Mouse (Mus musculus) myocyte (in vitro differentiated cells): ENCODE measurements at regions not wholly inside any gene's neighbourhood (a gene's known extent, or its start where the extent isn't known, plus 50 kb on each side); places are given as distances from the start of the nearest gene placed in this dataset.

ENCODE experiments used
- CEBPB ChIP-seq: IDR thresholded peaks from 2 replicates; pipeline ENCODE4 v1.6.1; 2011; ENCODE audit warnings: mild to moderate bottlenecking, moderate library complexity; ENCODE audit not compliant: poor library complexity, insufficient read depth, severe bottlenecking
- MAX ChIP-seq: IDR thresholded peaks from one replicate; pipeline ENCODE4 v1.6.1; 2011; ENCODE audit warnings: low read depth, mild to moderate bottlenecking, control low read depth
- POLR2A ChIP-seq: IDR thresholded peaks from one replicate; pipeline ENCODE4 v1.6.1; 2011; ENCODE audit warnings: low read depth, mild to moderate bottlenecking, control low read depth, moderate library complexity; ENCODE audit not compliant: insufficient read length
- POLR2AphosphoS2 ChIP-seq: IDR thresholded peaks from one replicate; pipeline ENCODE4 v1.6.1; 2011; ENCODE audit warnings: low read depth, control low read depth; ENCODE audit not compliant: insufficient read length
- SRF ChIP-seq: IDR thresholded peaks from one replicate; pipeline ENCODE4 v1.6.1; 2011; ENCODE audit warnings: low read depth; ENCODE audit not compliant: control insufficient read depth, insufficient read length
- TCF12 ChIP-seq: IDR thresholded peaks from one replicate; pipeline ENCODE4 v1.6.1; 2011; ENCODE audit warnings: mild to moderate bottlenecking, control low read depth; ENCODE audit not compliant: poor library complexity, insufficient read depth, severe bottlenecking
- TCF3 ChIP-seq: IDR thresholded peaks from one replicate; pipeline ENCODE4 v1.6.1; 2011; ENCODE audit warnings: low read depth, control low read depth; ENCODE audit not compliant: insufficient read length
- USF1 ChIP-seq: IDR thresholded peaks from one replicate; pipeline ENCODE4 v1.6.1; 2011; ENCODE audit warnings: low read depth, mild to moderate bottlenecking, control low read depth, moderate library complexity

DNA sequence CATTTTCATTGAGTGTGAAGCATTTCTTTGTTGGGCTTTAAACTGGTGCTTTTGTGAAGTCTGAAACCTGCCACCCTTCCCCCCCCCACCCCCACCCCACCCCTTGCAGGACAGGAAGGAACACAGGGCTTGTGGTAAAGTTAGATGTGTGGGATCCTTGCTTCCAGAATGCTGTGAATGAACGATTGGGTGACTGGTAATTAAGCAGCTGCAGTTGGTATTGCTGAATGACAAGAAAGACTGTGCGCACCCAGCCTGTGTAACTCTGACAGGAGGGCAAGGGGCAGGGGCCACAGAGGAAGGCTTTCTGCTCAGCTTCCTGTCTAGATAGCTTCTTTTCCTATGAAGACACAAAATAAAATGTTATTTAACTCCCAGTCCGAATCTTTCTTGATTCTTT is 300.1 kb upstream of the Auts2 start:
- TF ChIP-seq POLR2AphosphoS2: no peak
- no peak for TF ChIP-seq MAX
- no peak for TF ChIP-seq POLR2A
- no peak for TF ChIP-seq USF1
- no peak for TF ChIP-seq TCF12
- no peak for TF ChIP-seq SRF
- TF ChIP-seq CEBPB: no peak
- no peak for TF ChIP-seq TCF3
